Mouse (Mus musculus) thymus, postnatal 25 days (tissue): Measurements from ENCODE around the gene Smchd1.
"Not testable (repeated sequence)": the region's sequence is repeated elsewhere in the genome, so short reads cannot be mapped to it uniquely, and the experiment has no call there.

Source experiments
- DNase-seq: peaks from one replicate; pipeline ENCODE4 v3.0.0; 2022

Smchd1 gene

DNA sequence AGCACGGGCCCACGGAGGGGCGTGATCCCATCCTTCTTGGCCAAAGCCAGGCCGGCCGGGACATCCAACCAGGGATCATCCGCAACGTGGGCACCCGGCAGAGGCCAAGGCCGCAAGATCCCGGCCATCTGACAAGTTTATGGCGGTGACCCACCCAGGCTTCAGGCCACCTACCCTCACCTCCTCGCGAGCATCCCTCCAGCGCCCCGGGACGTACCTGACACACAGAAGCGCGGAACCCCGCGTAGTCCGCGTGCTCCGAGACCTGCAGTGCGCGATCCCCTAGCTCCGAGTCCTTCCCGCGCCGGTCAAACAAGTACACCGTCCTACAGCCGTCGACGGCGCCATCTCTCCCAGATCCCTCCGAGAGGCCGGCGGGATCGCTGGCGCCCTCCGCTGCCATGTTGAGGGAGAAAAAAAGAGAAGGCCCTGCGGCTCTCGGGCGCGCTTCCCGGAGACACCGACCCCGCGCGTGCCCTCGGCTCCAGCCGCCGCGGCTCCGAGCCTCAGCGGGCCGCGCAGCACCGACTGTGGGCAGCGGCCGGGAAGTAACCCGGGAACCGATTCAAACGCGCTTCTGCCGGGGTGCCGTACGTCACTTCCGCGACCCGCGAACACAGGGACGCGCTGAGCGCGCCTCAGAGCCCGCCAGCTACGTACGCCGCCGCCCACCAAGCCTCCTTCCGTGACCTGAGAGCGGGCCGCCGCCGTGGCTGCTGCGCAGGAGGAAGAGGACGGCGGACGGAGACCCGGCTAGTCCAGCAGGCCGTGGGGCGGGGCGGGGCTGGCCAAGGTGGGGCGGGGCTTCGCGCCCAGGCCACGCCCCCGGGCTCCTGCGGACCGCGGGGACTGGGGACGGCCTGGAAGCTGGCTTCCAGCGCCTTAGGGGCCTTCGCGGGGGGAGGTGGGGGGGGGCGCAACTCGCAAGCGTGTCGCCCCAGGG, at the start of gene Smchd1:
Gene Smchd1, minus strand, starts transcription at position 582 of the 943 bp plus-strand sequence.
- peak; percentile 92 for DNase-seq

DNA sequence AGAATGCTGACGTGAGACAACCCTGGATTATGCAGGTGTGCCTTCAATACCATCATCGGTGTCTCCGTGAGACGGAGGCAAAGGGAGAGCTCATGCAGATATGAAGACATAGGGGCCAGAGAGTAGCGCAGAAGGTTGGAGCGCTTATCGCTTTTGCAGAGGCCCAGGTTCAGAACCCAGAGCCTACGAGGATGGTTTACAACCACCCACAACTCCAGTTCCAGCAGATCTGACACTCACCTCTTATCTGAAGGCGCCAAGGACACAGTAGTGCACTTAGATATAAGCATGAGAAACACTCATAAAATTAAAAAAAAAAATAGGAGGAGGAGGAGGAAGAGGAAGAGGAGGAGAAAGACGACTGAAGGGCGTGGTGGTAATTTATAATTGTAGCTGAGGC, 35.2 kb upstream of the Smchd1 start:
- DNase-seq, result no peak

DNA sequence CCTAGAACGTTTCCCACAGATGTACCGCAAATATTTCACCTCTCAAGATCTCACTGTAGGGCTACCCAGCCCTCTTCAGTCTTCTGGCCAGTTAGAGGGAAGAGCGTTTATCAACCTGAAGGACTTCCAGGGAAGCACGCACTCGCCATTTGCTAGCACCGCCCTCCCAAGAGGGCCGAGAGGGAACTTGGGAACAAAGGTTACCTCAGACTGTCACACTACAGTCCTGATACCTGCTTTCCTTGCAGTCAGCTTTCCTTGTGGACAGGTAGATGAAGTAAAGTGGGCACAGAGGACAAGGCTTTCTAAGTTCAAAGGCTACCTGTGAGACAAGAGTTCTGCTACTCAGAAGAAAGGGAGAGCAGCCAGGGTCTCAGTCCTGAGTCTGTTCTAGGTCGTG, 31.7 kb upstream of the Smchd1 start:
- no peak for DNase-seq

DNA sequence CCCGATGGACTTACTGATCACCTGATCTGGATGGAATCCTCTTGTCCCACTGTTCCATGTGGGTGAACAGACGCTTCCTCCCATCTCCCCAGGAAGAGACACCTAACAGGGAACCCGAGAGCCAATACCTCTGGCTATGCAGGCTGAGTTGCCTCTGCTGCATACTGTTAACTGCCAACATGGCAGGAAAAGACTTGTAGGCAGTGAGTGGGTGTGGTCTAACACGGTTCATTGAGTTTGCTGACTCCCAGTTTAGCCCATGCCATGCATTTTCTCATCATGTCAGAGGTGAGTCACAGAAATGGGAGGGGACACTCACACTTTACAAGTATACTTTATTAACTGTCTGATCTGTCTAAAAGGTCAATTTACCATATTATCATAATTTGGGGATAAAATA, 20.6 kb upstream of the Smchd1 start:
- DNase-seq, result no peak

DNA sequence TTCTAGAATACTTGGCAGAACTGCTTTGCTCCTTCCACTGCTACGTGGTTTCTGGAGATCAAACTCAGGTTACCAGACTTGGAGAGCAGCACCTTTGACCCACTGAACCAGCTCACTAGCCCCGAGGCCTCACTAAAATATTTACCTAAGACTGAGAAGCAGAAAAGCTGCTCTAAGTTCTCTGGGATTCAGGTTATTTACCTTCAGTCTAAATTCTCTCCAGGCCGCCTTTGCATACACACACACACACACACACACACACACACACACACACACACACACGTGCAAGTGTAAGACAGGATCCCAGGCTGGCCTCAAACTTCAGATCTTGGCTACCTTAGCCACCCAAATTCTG, 16.2 kb upstream of the Smchd1 start:
- no peak for DNase-seq

DNA sequence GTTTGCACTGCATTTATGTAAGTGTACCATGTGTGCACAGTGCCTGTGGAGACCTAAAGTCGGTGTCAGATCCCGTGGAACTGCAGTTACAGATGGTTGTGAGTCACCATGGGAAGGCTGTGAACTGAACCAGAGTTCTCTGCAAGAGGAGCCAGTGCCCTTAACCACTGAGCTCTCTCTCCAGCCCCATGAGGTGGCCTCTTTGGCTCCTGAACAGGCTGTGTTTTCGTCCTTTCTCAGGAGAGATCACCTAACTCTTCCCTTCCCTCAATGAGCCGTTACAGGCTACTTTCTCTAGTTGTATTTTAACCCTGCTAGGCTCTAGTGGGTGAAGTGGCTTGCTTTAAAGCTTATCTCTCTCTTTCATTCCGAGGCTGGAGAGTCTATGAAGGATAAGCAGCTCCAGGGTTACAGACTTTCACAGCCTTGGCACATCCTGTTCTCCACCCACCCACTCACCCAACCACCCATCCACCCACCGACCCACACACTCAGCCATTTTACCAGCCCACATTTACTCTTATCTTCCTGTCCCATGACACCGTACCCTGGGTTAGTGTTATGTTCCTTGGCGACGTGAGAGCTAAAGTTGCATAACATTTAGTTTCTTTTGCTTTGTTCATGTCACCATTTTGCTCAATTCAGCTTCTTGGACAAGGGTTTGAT, 15.7 kb upstream of the Smchd1 start:
- DNase-seq, result peak; percentile 42

DNA sequence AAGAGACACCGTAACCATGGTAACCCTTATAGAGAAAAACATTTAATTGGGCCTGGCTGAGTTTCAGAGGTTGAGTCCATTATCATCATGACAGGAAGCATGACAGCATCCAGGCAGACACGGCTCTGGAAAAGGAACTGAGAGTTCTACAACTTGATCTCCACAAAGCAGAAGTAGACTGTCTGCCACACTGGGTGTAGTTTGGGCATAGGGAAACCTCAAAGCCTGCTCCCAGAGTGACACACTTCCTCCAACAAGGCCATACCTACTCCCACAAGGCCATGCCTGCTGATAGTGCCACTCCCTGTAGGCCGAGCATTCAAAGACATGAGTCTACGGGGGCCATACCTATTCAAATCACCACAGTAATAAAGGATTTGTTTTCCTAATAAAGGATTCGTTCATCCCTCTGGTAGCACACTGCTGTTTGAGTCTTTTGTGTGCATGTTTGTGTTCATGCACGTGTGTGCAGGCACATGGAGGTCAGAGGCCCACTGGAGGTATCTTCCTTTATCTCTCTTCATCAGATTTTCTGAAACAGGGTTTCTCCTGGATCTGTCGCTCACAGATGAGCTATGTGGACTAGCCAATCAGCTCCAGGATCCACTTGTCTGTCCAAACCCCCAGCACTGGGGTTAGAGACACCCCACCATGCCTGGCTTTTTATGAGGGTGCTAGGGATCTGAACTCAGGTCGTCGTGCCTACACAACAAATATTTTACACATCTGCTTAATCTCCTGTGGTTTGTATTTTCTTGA, 14.7 kb upstream of the Smchd1 start:
- DNase-seq, result no peak

DNA sequence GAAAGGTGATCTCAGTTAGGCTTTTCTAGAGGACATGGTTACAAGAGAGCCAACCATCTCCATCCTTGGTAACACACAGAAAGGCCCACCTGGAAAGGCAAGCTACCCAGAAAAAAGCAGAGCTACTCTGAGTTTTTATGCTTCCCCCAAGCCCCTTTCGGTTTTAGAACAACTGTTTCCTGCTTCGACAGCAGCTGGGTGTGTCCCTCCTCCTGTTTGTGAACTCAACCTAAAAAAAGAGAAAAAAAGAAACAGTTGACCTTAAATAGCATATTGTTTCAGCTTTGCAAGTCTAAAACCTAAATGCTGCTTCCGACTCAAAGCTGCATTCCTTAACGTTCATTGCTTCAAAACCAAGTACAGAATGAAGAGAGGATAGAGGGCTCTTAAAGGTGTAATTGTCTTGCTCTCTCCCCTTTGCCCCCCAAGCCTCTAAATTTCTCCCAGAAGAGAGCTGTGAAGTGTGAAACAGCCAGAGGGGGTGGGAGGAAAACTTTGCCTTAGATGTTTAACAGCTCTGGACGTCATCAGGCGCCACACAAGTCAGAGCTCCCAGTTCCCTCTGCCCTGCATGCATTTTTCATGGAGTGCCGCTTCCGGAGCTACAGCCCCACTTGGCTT, 11.2 kb upstream of the Smchd1 start:
- peak; percentile 65 for DNase-seq

DNA sequence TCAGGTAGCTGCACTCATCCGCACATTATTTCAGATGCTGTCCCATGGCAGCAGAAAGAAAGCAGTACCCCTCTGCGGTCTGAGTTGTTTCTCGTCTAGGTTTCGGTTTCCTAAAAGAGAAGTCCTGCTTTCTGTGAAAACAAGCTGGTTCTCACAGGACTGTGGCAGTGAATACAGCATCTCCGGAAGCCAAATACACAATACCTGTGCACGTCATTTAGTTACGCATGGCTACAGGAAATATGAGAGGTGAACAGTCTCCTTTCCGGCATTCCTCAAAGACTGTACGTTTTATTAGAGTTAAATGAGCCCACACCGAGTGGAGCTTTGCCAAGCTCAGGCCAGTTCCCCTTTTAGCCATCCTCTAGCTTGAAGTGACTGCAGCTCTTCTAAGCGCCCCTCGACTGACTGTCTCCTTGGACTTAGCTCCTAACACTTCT, 10.7 kb upstream of the Smchd1 start:
- DNase-seq, result peak; percentile 68

DNA sequence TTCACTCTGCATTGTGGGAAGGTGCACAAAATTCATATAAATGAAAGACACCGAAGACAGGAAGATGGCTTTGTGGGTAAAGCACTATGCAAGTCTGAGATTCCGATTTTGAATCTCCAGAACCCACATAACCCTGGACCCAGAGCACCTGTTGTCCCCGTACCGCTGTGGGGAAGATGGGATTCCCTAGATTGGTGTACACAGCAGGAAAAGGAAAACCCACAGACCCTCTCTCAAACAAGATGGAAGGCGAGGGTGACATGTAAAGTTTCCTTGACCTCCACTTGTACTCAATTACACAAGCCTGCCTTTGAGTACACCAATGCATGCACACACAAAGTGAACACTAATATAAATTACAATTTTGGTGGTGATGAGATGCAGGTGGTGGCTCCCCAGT, 9.6 kb upstream of the Smchd1 start:
- DNase-seq, result peak; percentile 13

DNA sequence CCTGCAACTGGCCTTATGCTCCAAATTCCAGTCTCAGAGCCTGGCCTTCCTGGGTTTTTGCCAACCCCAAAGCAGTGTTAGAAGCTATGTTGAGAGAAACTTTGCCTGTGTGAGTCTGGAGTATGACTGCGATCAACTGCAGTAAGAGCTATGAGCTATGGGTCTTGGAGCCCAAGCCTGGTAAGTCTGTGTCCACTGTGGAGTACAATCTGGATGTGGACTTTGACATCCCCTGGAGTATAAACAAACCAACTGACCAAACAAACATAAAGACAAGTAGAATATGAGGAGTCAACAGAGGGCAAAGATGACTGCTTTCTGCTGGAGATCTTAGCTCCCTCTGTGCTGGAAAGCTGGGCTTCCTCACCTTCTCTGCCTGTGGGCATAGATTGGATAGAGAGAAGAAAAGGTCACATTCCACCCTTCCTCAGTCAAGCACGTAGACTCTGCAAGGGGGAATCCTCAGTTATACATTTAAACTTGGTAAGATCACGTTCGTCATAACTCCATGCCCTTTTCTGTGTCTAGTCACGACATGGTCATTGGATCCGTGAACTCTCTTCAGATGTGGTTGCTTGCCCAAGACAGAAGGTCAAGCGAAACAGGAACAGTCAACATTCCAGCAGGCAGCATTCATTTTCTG, 8.4 kb upstream of the Smchd1 start:
- no peak for DNase-seq

DNA sequence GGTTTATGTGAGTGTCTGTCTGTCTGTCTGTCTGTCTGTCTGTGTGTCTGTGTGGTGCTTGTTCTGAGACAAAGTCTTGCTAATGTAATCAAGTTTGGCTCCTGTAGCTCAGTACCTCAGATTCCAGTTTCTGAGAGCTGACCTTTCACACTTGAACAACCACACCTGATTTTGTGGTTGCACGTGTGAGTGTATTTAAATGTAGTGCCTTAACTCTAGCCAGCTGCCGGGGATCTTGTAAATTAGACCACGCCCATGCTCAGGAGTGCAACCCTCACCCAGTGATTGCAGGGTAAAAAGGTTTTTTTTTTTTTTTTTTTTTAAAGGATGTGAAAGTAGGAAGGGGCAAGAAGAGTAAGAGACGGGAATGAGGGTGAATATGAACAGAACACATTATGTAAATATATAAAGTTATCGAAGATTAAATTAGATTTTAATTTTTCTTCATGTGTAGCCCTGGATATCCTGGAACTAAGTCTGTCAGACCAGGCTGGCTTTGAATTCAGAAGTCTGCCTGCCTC, 4.3 kb upstream of the Smchd1 start:
- DNase-seq, result peak; percentile 54

DNA sequence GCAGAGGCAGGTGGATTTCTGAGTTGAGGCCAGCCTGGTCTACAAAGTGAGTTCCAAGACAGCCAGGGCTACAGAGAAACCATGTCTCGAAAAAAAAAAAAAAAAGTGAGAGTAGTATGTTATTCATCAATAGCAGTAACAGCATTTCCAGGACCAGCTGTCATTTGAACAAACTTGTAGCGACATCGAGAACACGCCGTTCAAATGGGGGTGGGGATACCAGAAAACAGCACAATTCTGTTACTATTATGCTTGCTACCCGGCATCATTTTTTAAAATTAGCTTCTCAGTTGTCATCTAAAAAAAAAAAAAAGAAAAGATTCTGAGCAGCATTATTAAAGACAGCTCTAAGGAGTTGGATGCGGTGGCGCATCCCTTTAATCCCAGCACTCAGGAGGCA, 2.3 kb upstream of the Smchd1 start:
- no peak for DNase-seq

DNA sequence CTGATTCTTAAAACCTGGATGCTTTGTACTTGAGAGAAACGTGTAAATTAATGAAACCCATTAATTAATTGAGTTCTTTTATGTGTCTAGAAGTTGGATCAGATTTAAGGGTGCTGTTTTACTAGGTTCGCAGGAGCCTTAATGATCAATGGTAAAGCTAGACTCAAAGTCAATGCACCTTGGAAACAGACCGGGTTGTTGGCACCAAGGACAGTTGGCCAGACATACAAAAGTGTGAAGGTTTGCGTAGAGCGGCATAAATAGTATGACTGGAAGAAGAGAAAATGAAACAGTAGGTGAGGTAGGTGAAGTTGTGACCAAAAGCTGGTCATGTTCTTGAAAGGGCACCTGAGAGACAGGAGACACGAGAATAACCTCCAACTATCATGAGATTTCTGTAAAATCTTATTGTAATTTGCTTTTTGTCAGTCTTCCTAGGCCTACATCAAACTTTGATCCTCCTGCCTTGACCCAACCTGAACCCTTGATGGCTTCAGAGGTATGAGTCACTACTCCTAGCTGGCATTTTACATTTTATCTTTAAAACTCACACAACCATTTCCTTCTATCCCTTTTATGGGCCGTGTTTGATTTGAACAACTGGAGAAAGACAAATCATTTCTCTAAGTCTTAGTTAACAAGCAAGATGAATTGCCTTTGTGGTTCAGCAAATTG, 1.3 kb upstream of the Smchd1 start:
- DNase-seq, result no peak

DNA sequence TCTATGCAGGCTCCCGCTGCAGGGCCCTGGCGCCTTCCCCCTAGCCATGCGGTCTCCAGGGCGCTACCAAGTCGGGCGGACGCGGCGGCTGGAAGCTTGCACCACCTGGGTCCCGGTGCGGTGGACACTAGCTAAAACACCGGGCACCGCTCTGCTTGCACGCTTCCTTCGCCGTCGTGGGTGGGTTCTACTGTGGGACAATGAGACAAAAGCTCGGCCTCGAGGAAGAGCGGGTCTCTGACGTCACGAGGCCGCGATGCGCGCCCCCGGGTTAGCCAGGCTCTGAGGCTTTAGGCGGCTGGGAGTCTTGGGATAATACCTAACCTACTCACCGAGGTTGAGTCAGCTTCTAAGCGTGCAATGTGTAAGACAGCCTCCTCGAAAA, 554 bp upstream of the Smchd1 start:
- peak; percentile 76 for DNase-seq

DNA sequence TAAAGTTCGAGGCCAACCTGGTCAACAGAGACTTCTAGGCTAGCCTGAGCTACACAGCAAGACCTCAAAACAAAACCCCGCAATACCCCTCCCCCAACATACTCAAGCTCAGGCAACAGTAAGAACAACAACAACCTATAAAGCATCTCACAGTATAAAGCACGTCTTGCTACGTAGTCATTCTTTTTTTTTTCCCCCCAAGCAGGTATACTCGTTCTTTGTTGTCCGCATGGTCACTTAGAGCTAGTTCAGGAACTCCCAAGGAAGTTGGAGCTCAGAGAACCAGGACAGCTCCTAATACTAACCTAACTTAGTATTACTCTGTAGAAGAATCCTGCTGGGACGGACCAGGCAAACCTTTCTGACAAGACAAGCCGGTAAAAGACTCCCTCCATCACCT, 1.0 kb downstream of the Smchd1 start:
- no peak for DNase-seq

DNA sequence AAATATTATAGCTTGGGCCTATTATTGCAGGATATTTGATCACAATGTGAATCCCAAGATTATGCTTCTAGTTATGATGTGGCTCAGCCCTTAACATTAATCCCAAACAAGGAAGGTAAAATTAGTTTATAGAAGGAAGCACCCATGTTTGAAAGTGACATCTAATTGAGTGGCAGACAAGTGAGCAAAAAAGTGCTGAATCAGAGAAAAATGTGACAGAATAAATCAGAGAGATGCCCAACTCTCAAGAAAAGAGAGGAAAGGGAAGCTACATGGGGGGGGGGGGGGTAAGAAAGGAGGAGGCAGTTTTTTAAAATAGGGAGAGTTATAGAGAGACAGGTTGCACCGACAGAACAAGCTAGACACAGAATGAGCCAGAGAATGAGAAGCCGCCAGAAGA, 3.9 kb downstream of the Smchd1 start:
- DNase-seq, result no peak

DNA sequence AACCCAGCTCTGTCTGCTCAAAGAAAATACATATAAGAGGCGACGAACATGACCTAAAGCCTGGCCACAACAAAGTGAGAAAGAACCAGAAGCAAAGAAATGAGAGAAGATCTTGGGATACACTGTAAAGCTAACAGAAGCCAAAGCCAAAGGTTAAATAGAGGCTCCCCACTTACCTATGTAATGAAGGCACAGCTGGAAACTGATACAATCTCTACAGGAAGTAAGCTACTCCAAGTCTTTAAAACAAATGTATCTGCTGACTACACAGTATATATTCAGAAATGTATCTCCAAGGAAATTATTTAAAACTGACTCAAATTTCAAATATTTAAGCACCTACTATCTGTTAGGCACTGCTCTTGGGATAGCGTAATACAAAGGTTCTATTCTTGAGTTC, 14.8 kb downstream of the Smchd1 start:
- no peak for DNase-seq

DNA sequence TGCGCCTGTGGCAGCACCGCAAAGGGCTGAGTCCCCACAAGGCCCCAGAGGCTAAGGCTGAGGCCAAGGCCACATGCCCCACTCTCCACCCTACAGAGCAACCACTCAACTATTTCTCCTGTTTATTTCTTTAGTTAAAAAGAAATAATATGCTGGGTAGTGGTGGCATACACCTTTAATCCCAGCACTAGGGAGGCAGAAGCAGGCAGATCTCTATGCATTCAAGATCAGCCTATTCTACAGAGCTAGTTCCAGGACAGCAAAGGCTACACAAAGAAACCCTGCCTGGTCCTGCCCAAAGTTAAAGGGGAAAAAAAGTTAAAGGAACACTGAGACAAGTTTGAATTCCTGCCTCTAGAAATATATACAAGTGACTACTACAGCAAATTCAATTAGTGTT, 15.3 kb downstream of the Smchd1 start, which contains the start of gene Gm4707:
Gene Gm4707, minus strand, starts transcription at position 101 of the 400 bp plus-strand sequence.
- DNase-seq, result no peak

DNA sequence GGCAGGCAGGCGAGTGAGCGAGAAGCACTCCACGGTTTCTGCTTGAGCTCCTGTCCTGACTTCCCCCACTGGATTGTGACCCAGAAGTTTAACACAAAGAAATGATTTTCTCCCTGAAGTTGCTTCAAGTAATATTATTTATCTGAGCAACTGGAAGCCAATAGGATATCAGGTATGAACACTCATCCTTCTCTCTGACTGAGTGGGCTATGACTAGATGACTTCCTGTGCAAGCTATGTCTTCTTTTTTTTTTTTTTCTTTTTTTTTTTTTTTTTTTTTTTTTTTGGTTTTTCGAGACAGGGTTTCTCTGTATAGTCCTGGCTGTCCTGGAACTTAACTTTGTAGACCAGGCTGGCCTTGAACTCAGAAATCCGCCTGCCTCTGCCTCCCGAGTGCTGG, 17.8 kb downstream of the Smchd1 start:
- not testable (repeated sequence) for DNase-seq

DNA sequence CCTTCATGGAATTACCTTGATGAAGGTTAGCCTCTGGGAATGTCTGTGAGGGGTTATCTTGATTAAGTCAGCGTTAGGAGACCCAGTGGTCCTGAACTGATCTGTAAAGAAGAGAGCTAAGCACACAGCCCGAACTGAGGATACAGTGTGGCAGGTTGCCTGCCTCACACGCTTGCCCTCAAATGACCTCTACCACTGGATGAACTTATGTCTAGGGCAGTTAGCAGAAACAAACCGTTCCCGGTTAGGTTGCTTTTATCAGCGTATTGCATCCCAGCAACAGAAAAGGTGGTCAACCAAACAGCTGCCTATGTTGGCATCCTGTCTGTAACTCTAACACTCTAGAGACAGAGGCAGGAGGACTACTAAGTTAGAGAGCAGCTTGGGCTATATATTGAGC, 30.0 kb downstream of the Smchd1 start:
- no peak for DNase-seq

DNA sequence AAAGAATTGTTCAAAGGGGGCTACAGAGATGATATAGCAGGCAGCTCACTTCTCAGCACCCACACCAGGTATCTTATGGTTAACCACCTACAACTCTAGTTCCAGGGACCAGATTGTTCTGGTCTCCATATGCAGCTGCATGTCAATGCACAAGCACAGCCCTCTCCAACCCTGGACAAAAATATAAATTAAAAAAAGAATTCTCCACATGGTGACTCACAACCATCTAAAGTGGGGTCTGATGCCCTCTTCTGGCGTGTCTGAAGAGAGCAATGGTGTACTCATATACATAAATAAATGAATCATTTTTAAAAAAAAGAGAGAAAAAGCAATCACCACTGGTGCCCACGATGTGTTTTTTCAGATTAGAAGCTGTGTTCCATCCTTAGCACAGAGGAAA, 30.4 kb downstream of the Smchd1 start:
- DNase-seq, result no peak
